Mouse (Mus musculus) brain, embryonic 14.5 days (tissue): ENCODE measurements around the gene Zfp422.

Experiments used
- CTCF ChIP-seq: fragments of 200-500 bp; IDR thresholded peaks from 2 replicates; pipeline ENCODE4 v1.5.1; 2012; ENCODE audit warnings: inconsistent platforms, mild to moderate bottlenecking, moderate library complexity, borderline replicate concordance; ENCODE audit not compliant: insufficient read depth, insufficient read length; ENCODE audit errors: extremely low read depth
- POLR2A ChIP-seq: fragments of 200-500 bp; IDR thresholded peaks from 2 replicates; pipeline ENCODE4 v1.6.1; 2012; ENCODE audit warnings: mild to moderate bottlenecking, inconsistent platforms, borderline replicate concordance; ENCODE audit not compliant: poor library complexity, insufficient read depth, insufficient read length, severe bottlenecking; ENCODE audit errors: extremely low read depth

DNA sequence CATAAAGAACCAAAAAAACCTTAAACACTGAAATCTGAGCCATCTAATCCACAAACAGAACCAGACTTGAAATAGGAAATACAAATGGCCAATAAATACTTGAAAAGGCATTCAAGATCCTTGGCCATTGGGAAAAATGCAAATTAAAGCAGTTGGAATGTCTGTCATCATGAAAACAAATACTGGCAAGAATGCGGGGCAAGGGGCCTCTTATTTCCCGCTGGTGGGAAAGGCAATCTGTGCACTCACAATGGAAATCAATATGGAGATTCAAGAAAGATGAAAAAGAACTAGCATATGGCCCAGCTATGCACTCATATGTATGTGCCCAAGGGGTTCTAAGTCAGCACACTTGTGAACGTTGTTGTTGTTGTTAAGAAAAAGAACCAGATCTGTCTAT, 38.1 kb upstream of the Zfp422 start:
- TF ChIP-seq CTCF, result no peak
- no peak for TF ChIP-seq POLR2A
